Mouse (Mus musculus): ENCODE measurements around the gene Pde8b.

GRCm38 (mm10) chr13:95032973-95033372 lies 217.2 kb downstream of the Pde8b start:
- TF ChIP-seq CTCF (IDR thresholded peaks at IDR 0.05; ENCODE audit: borderline replicate concordance, insufficient read depth, low read depth, low read length) = no peak
- TF ChIP-seq POLR2A (IDR thresholded peaks at IDR 0.05; ENCODE audit: borderline replicate concordance, insufficient read depth, low read length) = no peak
